Mouse (Mus musculus) lung, postnatal 25 days (tissue): ENCODE results near the gene Tnrc6b.

Source experiments
- DNase-seq: peaks from one replicate; pipeline ENCODE4 v3.0.0; 2022; ENCODE audit warnings: low spot score

Gene Tnrc6b

GRCm38 (mm10) chr15:80710608-80711363, at the start of gene Tnrc6b:
TSS of gene Tnrc6b (plus strand) at chr15:80711313.
- peak; percentile 99 for DNase-seq

DNA sequence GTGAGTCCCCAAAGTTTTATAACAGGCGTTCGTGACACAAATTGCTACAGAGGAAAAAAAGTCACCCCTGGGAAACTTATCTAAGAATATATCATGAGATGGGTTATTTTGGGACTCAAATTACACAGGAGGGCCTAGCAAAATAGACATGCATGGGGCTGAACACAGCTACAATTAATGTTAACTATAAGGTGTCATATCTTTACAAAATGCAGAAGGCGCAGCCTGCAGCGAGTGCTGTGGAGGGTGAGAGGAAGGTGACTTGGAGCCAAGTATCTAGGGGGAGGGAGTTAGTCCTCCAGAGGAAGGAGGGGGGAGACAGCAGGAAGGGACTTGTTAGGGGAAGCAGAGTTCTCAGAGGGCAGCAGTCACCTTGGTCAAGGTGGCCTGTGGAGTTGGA, 46.7 kb upstream of the Tnrc6b start:
- no peak for DNase-seq

DNA sequence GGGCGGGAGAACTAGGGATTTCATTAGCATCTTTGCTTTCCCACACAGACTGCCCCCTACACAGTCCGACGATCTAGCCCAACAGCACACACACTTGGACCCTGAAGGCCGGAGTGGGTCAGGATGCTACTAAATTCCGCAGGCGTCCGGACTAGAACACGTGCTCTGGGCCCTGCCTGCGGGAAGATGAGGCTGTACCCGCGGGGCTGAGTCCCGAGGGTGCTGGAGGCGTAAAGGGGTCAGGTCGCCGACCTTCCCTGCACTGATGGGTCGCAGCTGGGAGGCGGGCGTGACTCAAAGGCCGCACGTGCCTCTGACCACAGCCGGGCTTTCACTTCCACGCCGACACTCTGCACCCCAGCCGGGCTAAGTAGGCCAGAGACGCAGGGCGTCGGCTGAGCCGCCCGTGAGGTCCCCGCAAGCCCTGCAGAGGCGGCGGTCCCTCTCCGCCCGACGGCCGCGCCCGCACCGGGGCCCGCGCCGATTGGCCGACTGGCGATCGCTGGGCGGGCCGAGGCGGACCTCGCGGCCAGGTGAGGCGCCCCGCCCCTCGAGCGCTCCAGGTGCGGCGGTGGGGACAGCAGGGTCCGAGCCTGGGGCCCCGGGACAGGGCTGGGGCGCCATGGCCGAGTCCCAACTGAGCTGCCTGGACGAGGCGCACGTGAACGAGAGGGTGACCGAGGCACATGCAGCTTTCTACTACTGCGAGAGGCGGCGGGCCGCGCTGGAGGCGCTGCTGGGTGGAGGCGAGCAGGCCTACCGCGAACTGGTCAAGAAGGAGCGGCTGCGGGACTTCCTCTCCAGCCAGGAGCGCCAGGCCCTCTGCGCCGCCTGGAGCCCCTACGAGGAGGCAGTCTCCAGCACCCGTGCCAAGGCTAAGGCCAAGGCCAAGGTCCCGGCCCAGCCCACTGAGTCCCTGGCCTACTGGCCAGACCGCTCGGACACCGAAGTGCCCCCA, 39.5 kb upstream of the Tnrc6b start, which contains the start of gene Fam83f:
Gene Fam83f, plus strand, starts transcription at position 553 of the 958 bp plus-strand sequence.
- peak; percentile 35 for DNase-seq

GRCm38 (mm10) chr15:80672810-80673209, 38.3 kb upstream of the Tnrc6b start:
- DNase-seq = no peak

GRCm38 (mm10) chr15:80673337-80674095, 37.6 kb upstream of the Tnrc6b start:
- DNase-seq = peak; percentile 23

- DNase-seq = no peak
Measured at GRCm38 (mm10) chr15:80674700-80675099, 36.4 kb upstream of the Tnrc6b start.

GRCm38 (mm10) chr15:80679515-80680215, 31.4 kb upstream of the Tnrc6b start:
- no peak for DNase-seq

- peak; percentile 29 for DNase-seq
Measured at GRCm38 (mm10) chr15:80680347-80681030, 30.6 kb upstream of the Tnrc6b start.

DNA sequence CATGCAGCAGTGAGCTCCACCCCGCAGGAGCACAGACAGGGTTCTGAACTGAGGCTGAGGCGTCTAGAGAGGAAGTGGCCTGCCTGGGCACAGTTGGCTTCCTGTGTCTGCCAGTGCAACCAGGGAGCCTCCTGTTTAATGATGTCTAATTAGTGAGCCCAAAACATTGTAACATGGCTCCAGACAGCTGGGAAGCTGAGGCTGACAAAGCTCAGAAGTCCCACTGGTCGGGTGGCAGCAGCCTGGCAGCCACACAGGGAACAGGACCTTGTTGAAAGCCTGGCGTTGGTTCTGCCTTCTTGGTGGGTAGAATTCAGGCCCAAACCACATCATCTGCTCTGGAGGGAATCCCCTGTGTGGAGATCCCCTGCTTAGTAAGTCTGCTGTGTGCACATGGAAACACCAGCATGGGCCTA, 29.6 kb upstream of the Tnrc6b start:
- no peak for DNase-seq

GRCm38 (mm10) chr15:80682343-80682742, 28.8 kb upstream of the Tnrc6b start:
- DNase-seq = no peak

GRCm38 (mm10) chr15:80683151-80683550, 28.0 kb upstream of the Tnrc6b start:
- no peak for DNase-seq

- DNase-seq = no peak
Measured at GRCm38 (mm10) chr15:80683990-80684389, 27.1 kb upstream of the Tnrc6b start.

GRCm38 (mm10) chr15:80684786-80685602, 26.1 kb upstream of the Tnrc6b start:
- DNase-seq = no peak

- DNase-seq = no peak
Measured at GRCm38 (mm10) chr15:80685603-80685895, 25.6 kb upstream of the Tnrc6b start.

GRCm38 (mm10) chr15:80688536-80688935, 22.6 kb upstream of the Tnrc6b start:
- no peak for DNase-seq

DNA sequence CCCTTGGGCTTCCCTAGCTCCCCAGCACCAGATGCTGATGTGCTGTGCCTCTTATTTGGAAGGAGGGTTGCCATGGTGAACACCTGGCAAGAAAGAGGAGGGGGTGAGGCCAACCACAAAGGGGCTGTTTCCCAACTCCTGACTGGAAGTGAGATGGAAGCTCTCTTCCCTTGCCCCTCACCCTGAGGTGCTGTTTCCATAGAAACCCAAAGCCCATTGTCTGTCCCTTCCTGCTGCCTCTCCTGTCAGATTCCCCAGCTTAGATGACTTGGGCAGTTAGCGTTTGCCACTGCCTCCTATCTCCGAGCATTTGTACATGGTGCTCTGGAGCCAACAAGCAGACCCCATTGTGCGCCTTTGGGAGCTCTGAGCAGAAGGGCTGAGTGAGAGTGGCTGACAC, 17.6 kb upstream of the Tnrc6b start:
- DNase-seq = no peak

- DNase-seq = peak; percentile 50
Measured at GRCm38 (mm10) chr15:80694125-80694910, 16.8 kb upstream of the Tnrc6b start.

DNA sequence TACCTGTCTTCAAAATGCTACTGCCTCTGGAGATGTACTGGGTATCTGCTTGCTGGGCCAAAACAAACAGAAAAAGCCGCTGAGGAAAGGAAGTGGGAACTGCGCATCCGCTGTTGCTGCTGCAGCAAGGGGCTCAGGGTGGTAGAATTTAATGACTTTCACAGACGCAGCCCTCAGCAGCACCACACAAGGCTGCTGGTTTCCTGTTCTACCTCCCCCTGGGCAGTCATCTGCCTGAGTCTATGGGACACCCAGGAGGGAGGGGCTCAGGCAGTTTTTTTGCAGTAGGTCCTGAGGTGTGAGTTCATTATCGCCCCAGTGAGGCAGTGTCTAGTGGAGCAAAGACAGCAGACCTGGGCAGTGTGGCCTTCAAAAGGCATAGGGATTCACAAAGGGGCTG, 13.5 kb upstream of the Tnrc6b start:
- peak; percentile 50 for DNase-seq
